Mouse (Mus musculus): ENCODE measurements around the gene Slc39a11.
A peak's percentile ranks its signal among the peaks of the same experiment; 100 is the strongest.

Gene Slc39a11

GRCm38 (mm10) chr11:113544017-113544640 is 105.8 kb downstream of the Slc39a11 start:
- DNase-seq (ENCODE audit: extremely low read depth, low read depth) = peak; percentile 52

GRCm38 (mm10) chr11:113541073-113541472 is 108.8 kb downstream of the Slc39a11 start:
- no peak for DNase-seq (ENCODE audit: extremely low read depth, low read depth)

GRCm38 (mm10) chr11:113539502-113540209 is 110.2 kb downstream of the Slc39a11 start:
- DNase-seq (ENCODE audit: extremely low read depth, low read depth) = no peak

GRCm38 (mm10) chr11:113539079-113539478 is 110.8 kb downstream of the Slc39a11 start:
- no peak for DNase-seq (ENCODE audit: extremely low read depth, low read depth)

GRCm38 (mm10) chr11:113538406-113538917 is 111.4 kb downstream of the Slc39a11 start:
- DNase-seq (ENCODE audit: extremely low read depth, low read depth) = no peak

GRCm38 (mm10) chr11:113537715-113538114 is 112.2 kb downstream of the Slc39a11 start:
- DNase-seq (ENCODE audit: extremely low read depth, low read depth) = no peak

GRCm38 (mm10) chr11:113537199-113537586 is 112.7 kb downstream of the Slc39a11 start:
- DNase-seq (ENCODE audit: extremely low read depth, low read depth) = no peak

- DNase-seq (ENCODE audit: extremely low read depth, low read depth) = no peak
These were observed 113.3 kb downstream of the Slc39a11 start for GRCm38 (mm10) chr11:113536308-113537198.

GRCm38 (mm10) chr11:113534341-113534740 is 115.5 kb downstream of the Slc39a11 start:
- DNase-seq (ENCODE audit: extremely low read depth, low read depth) = no peak

GRCm38 (mm10) chr11:113533931-113534330 is 115.9 kb downstream of the Slc39a11 start:
- DNase-seq (ENCODE audit: extremely low read depth, low read depth) = no peak

- no peak for DNase-seq (ENCODE audit: extremely low read depth, low read depth)
These were observed 121.5 kb downstream of the Slc39a11 start for GRCm38 (mm10) chr11:113528391-113528790.

GRCm38 (mm10) chr11:113525731-113526130 is 124.1 kb downstream of the Slc39a11 start:
- no peak for DNase-seq (ENCODE audit: extremely low read depth, low read depth)

- DNase-seq (ENCODE audit: extremely low read depth, low read depth) = no peak
These were observed 127.2 kb downstream of the Slc39a11 start for GRCm38 (mm10) chr11:113522726-113523125.

- no peak for DNase-seq (ENCODE audit: extremely low read depth, low read depth)
These were observed 128.2 kb downstream of the Slc39a11 start for GRCm38 (mm10) chr11:113521469-113522190.

GRCm38 (mm10) chr11:113520851-113521461 is 128.9 kb downstream of the Slc39a11 start:
- DNase-seq (ENCODE audit: extremely low read depth, low read depth) = no peak

GRCm38 (mm10) chr11:113520373-113520772 is 129.5 kb downstream of the Slc39a11 start:
- DNase-seq (ENCODE audit: extremely low read depth, low read depth) = no peak

GRCm38 (mm10) chr11:113519973-113520372 is 129.9 kb downstream of the Slc39a11 start:
- DNase-seq (ENCODE audit: extremely low read depth, low read depth) = no peak

GRCm38 (mm10) chr11:113518176-113518575 is 131.7 kb downstream of the Slc39a11 start:
- DNase-seq (ENCODE audit: extremely low read depth, low read depth) = no peak

GRCm38 (mm10) chr11:113516156-113516555 is 133.7 kb downstream of the Slc39a11 start:
- DNase-seq (ENCODE audit: extremely low read depth, low read depth) = no peak

GRCm38 (mm10) chr11:113512976-113513375 is 136.9 kb downstream of the Slc39a11 start:
- DNase-seq (ENCODE audit: extremely low read depth, low read depth) = no peak

GRCm38 (mm10) chr11:113512150-113512549 is 137.7 kb downstream of the Slc39a11 start:
- no peak for DNase-seq (ENCODE audit: extremely low read depth, low read depth)
